Mouse (Mus musculus) thymus, adult 2 months (tissue): ENCODE results near the gene Phldb1.

Experiments used
- CTCF ChIP-seq: fragments of 200-500 bp; IDR thresholded peaks from 2 replicates; pipeline ENCODE4 v1.5.1; 2012; ENCODE audit warnings: mild to moderate bottlenecking, control low read depth, low read length, moderate library complexity, borderline replicate concordance; ENCODE audit not compliant: control insufficient read depth, poor library complexity, insufficient read depth; ENCODE audit errors: extremely low read depth
- POLR2A ChIP-seq: fragments of 200-500 bp; IDR thresholded peaks from 2 replicates; pipeline ENCODE4 v1.6.1; 2012; ENCODE audit warnings: mild to moderate bottlenecking, low read length, control low read depth, moderate library complexity; ENCODE audit not compliant: control insufficient read depth, poor library complexity, insufficient read depth; ENCODE audit errors: extremely low read depth

- no peak for TF ChIP-seq CTCF
- no peak for TF ChIP-seq POLR2A
Measured at GRCm38 (mm10) chr9:44711602-44712001, 23.4 kb downstream of the Phldb1 start.
